Mouse (Mus musculus): Measurements from ENCODE around the gene Bad. TPM values are rescaled to one million over a fixed set of nuclear protein-coding genes. Genes with fewer than 3 reads are reported as not detected.
"Not testable (repeated sequence)": the region's sequence is repeated elsewhere in the genome, so short reads cannot be mapped to it uniquely, and the experiment has no call there.

Bad gene
- total and polyA plus RNA-seq, 2 experiments from 2014 or later: 56.5 to 95.3 TPM

DNA sequence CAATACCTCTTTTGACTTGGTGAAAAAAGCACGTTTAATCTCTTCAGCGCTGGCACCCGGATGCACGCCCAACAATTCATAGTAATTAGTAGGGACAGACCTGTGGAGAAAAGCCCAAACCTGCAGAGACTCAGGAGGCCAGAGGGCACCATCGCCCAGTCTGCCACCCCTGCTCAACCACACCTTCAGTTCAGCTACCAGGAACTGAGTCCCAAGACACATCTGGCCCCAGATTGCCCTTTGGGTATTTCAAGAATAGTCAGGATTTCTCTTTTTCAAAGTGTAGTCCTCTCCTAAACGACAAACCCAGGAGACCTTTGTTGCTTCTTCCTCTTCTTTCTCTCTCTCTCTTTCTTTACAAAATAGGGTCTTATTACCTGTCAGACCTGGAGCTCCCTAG, 49.1 kb downstream of the Bad start:
- no peak for TF ChIP-seq CTCF (IDR thresholded peaks at IDR 0.05; ENCODE audit: low read depth)
- Histone ChIP-seq H3K27me3 (ENCODE audit: insufficient read depth, low read length) (no peaks in the 10 kb centered on the region), H3K9me3 (ENCODE audit: low read length) (no peaks in the 10 kb centered on the region), H3K9ac (no peak overlapping the region), H3K36me3 (ENCODE audit: insufficient read depth) (no peaks in the 10 kb centered on the region), H3K4me1 (ENCODE audit: insufficient read depth) (peaks cover 19% of the 10 kb centered on the region), H3K27ac (ENCODE audit: low read depth, low read length) (no peak overlapping the region), H3K4me3 (ENCODE audit: low read depth, low read length) (no peak overlapping the region), H3K4me2 (ENCODE audit: low read depth) (no peak overlapping the region)
- DNase-seq (no peak), ATAC-seq (no peak)
- 88% methylated on average over 6 of the region's 6 CpGs for WGBS

DNA sequence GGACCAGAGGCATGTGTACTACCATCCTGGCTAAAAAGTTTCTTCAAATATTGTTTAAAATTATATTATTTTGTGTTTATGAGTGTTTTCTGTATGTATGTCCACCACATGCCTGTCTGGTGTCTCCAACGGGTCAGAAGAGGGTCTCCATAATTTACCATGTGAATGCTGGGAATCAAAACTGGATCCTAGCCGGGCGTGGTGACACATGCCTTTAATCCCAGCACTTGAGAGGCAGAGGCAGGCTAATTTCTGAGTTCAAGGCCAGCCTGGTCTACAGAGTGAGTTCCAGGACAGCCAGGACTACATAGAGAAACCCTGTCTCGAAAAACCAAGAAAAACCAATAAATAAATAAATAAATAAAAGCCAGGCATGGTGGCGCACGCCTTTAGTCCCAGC, 49.5 kb downstream of the Bad start:
- H3K9ac ChIP-seq; H3K4me2 ChIP-seq (ENCODE audit: low read depth); ATAC-seq; H3K27me3 ChIP-seq (ENCODE audit: insufficient read depth, low read length); H3K9me3 ChIP-seq (ENCODE audit: low read length); H3K36me3 ChIP-seq (ENCODE audit: insufficient read depth); H3K4me3 ChIP-seq (ENCODE audit: low read depth, low read length); H3K27ac ChIP-seq (ENCODE audit: low read depth, low read length); DNase-seq: not testable (repeated sequence)
- H3K4me1 ChIP-seq (ENCODE audit: insufficient read depth): peaks cover 16% of the 10 kb centered on the region
- WGBS: 96% methylated on average over 6 of the region's 6 CpGs

DNA sequence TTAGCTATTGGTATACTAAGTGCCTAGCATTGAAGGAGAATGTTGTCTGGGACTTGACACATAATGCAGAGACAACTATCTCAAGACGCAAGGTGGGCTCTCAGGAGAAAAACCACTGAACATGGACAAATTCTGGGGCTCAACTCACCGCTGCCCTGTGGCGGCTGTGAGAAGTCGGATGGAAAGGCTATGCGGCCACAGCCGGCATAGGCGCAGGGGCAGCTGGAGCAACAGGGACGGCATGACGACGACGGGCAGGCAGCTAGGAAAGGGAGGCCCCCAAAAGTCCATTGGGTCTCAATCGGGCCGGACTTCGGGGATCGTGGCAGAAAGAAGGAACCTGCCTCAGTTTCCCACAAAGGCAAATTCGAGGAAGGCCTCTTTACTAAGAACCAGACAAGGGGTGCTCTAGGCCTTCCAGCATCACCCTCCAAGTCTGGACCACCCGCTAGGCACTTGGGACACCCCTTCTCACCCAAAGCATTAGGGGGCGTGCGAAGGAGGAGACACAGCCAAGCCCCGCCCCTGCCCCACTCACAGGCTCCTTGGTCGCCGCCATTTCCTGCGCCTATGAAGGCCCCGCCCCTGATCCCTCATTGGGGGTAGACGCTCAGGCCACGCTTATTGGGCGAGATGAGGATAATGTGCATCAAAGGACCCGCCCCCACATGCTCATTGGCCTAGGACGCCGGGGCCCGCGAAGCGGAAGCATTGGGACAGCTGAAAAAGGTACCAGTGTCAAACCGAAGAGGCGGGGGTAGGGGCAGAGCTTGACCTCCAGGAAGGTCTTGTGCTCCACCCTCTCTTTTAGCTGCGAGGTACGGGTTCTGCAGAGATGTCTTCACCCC, 50.6 kb downstream of the Bad start, which contains the start of gene Dnajc4:
TSS of gene Dnajc4 (minus strand) at position 562 of the 848 bp plus-strand sequence.
- H3K9me3 ChIP-seq (ENCODE audit: low read length): no peaks in the 10 kb centered on the region
- peaks cover 18% of the 10 kb centered on the region for H3K4me1 ChIP-seq (ENCODE audit: insufficient read depth)
- no peaks in the 10 kb centered on the region for H3K36me3 ChIP-seq (ENCODE audit: insufficient read depth)
- no peak for TF ChIP-seq CTCF (IDR thresholded peaks at IDR 0.05; ENCODE audit: low read depth)
- 1% methylated on average over 37 of the region's 37 CpGs for WGBS
- peak within 1 kb of the TSS; percentile 55 for H3K9ac ChIP-seq
- ATAC-seq (peak; percentile 97), DNase-seq (peak; percentile 96)
- H3K4me2 ChIP-seq (ENCODE audit: low read depth): peak within 1 kb of the TSS; percentile 96
- peak within 1 kb of the TSS; percentile 52 for H3K4me3 ChIP-seq (ENCODE audit: low read depth, low read length)
- no peaks in the 10 kb centered on the region for H3K27me3 ChIP-seq (ENCODE audit: insufficient read depth, low read length)
- 0 out of 2 replicates have a peak within 1 kb of the TSS, but pooled peaks have one; percentile 17 for H3K27ac ChIP-seq (ENCODE audit: low read depth, low read length)

DNA sequence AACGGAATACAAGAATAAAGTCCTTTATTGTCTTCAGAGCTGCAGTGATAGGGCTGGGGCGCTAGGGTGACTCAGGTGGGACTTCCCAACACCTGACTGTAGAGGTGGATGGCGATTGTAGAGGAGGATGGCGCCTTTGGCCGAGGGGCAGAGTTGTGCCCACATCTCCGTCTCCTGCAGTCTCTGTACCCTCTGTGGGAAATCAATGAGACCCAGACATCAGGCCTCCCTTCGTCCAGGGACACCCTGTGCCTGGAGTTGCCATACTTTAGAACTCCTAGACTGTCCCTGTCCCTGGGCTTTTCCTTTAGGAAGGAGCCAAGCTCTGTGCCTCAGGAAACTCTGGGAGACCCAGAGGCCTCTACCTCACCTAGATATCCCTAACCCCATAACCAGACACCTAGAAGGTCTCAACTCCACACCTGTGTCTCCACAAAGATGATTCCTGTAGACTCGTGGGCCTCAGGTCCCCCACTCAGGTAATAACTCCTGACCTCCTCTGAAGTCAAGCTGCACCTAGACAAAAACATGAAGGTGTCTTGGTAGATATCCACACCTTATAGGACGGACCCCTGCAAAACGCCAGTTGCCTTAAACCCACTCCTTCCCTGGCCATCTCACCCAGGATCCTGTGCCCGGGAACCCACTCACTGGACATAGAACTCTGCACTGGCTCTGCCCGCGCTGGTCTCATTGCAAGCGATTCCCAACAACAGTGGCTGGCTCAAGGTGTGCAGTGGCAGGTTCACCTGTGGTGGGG, 51.5 kb downstream of the Bad start:
- 57% methylated on average over 14 of the region's 14 CpGs for WGBS
- peaks cover under 1% of the 10 kb centered on the region; the same call in 1 of the 2 replicates for H3K36me3 ChIP-seq (ENCODE audit: insufficient read depth)
- ATAC-seq: no peak
- TF ChIP-seq CTCF (IDR thresholded peaks at IDR 0.05; ENCODE audit: low read depth): peak; percentile 11; the same call in 1 of the 2 replicates
- peak overlapping the region; percentile 51 for H3K9ac ChIP-seq
- peaks cover 18% of the 10 kb centered on the region for H3K4me1 ChIP-seq (ENCODE audit: insufficient read depth)
- H3K9me3 ChIP-seq (ENCODE audit: low read length): no peaks in the 10 kb centered on the region
- peak overlapping the region; percentile 52 for H3K4me3 ChIP-seq (ENCODE audit: low read depth, low read length)
- no peak overlapping the region for H3K27ac ChIP-seq (ENCODE audit: low read depth, low read length)
- no peaks in the 10 kb centered on the region for H3K27me3 ChIP-seq (ENCODE audit: insufficient read depth, low read length)
- DNase-seq: no peak
- peak overlapping the region; percentile 96 for H3K4me2 ChIP-seq (ENCODE audit: low read depth)

DNA sequence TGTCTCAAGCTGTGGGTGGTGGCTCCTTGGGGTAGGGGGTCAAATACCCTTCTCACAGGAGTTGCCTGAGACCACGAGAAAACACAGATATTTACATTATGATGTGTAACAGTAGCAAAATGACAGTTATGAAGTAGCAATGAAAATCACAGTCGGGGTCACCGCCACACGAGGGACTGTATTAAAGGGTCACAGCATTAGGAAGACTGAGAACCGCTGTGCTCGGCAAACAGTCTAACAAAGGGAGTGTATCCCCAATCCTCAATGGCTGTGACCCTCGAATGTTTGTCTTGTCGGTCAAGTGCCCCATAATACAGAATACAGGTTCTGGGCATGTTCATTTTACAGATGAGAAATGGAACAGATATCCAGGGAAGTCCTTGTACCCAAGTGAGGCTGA, 52.3 kb downstream of the Bad start:
- no peak for TF ChIP-seq CTCF (IDR thresholded peaks at IDR 0.05; ENCODE audit: low read depth)
- H3K9me3 ChIP-seq (ENCODE audit: low read length): no peaks in the 10 kb centered on the region
- 88% methylated on average over 8 of the region's 8 CpGs for WGBS
- H3K4me2 ChIP-seq (ENCODE audit: low read depth): no peak overlapping the region
- H3K36me3 ChIP-seq (ENCODE audit: insufficient read depth): peaks cover 8% of the 10 kb centered on the region; the same call in 1 of the 2 replicates
- ATAC-seq (no peak), DNase-seq (no peak)
- no peak overlapping the region for H3K9ac ChIP-seq
- H3K4me3 ChIP-seq (ENCODE audit: low read depth, low read length): no peak overlapping the region
- no peaks in the 10 kb centered on the region for H3K27me3 ChIP-seq (ENCODE audit: insufficient read depth, low read length)
- H3K27ac ChIP-seq (ENCODE audit: low read depth, low read length): no peak overlapping the region
- peaks cover 18% of the 10 kb centered on the region for H3K4me1 ChIP-seq (ENCODE audit: insufficient read depth)

DNA sequence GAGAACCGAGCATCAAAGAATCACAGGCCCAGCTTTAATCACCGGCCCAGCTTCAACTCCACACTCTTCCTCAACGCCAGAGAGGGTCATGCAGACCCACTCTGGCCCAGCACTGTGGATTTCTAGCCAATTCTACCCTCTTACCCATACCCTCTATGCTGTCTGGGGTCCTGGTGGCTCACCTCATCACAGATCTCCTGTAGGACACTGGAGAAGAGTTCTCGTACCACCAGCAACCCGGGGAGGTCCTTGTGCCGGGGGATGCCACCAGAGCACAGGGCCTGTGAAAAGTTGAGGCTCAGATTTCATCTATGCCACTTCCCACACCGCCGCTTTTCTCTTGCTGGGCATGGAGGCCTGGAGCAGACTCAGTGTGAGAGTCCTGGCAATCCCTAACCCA, 52.8 kb downstream of the Bad start:
- 87% methylated on average over 8 of the region's 8 CpGs for WGBS
- H3K36me3 ChIP-seq (ENCODE audit: insufficient read depth): peaks cover 13% of the 10 kb centered on the region; the same call in 1 of the 2 replicates
- no peak overlapping the region for H3K4me3 ChIP-seq (ENCODE audit: low read depth, low read length)
- DNase-seq: no peak
- H3K9me3 ChIP-seq (ENCODE audit: low read length): no peaks in the 10 kb centered on the region
- H3K9ac ChIP-seq: no peak overlapping the region
- no peak overlapping the region for H3K4me2 ChIP-seq (ENCODE audit: low read depth)
- no peak for ATAC-seq
- H3K27me3 ChIP-seq (ENCODE audit: insufficient read depth, low read length): no peaks in the 10 kb centered on the region
- no peak for TF ChIP-seq CTCF (IDR thresholded peaks at IDR 0.05; ENCODE audit: low read depth)
- peaks cover 18% of the 10 kb centered on the region for H3K4me1 ChIP-seq (ENCODE audit: insufficient read depth)
- H3K27ac ChIP-seq (ENCODE audit: low read depth, low read length): no peak overlapping the region

Data from forebrain, postnatal 0 days (tissue).